Mouse (Mus musculus): ENCODE measurements at regions not wholly inside any gene's neighbourhood (a gene's known extent, or its start where the extent isn't known, plus 50 kb on each side); places are given as distances from the start of the nearest gene placed in this dataset.

DNA sequence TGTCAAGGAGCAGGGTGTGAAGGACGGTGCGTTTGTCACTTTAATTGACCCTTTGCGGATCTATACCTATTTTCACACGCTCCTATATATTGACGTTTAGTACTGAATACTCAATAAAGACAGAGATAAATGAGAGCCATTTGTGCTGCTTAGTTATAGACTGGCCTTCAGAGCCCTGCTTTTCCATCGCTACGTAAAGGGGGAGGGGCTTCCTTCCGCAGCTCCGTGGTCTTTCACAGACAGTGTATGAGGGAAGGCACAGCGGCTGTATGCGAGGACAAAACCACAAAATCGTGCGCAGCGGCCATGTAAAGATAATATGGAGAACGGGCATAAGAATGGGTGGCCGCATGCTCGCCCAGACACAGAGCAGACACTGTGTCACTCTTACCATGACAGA is 58.4 kb upstream of the Pced1b start:
- DNase-seq (ENCODE audit: low read depth) = no peak

DNA sequence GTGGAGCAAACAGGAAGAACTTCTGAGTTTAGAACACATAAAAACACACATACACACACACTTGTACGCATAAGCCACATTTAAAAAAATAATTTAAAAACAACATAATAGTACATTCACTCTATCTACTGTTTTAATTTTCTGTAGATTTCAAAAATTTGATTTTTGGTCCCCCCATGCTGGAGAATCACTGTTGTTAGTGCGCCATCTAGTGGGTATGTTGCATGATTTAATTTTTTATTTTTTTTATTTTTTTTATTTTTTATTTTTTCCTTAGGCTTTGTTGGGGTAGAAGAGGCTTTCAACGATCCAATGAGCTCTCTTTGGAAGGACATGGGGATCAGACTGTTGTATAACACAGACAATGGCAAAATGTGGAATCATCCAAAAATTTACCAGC is 59.1 kb upstream of the Pced1b start:
- no peak for DNase-seq (ENCODE audit: low read depth)

DNA sequence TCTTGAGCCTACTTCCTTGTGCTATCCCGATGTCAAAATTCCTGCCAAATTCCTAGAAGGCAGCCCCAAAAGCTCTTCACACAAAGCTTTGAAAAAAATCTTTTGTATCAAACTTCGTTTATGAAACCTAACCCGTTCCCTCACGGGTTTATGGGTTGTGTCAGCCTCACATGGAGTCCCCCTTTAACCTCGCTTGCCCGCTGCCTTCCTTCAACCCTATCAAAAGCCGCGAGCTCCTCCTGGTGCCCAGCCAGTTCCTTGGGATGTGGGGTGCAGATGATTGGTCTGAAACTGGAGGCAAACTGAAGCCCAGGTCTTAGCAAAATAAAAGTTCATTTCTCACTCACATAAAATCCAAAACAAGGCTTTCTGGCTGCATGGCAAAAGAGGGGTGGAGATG is 60.9 kb upstream of the Pced1b start:
- no peak for DNase-seq (ENCODE audit: low read depth)

DNA sequence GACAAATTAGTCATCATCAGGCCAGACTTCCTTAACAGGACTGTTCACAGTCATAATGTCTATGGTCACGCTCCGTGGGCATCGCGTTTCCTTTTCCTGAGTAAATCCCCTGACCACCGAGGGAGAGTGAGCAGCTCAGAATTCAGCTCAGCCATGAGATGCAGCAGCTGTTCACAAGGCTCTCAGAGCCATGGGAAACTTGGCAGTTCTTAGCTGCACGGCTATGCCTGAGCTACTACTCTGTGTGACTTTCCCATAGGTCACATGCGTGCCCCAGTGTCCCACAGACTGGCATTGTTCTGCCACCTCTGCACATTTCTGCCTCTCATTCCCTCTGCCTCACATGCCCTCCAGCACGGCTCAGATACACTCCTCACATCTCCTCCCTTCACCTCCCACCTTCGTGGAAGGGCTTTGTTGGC is 64.3 kb upstream of the Pced1b start:
- no peak for DNase-seq (ENCODE audit: low read depth)

DNA sequence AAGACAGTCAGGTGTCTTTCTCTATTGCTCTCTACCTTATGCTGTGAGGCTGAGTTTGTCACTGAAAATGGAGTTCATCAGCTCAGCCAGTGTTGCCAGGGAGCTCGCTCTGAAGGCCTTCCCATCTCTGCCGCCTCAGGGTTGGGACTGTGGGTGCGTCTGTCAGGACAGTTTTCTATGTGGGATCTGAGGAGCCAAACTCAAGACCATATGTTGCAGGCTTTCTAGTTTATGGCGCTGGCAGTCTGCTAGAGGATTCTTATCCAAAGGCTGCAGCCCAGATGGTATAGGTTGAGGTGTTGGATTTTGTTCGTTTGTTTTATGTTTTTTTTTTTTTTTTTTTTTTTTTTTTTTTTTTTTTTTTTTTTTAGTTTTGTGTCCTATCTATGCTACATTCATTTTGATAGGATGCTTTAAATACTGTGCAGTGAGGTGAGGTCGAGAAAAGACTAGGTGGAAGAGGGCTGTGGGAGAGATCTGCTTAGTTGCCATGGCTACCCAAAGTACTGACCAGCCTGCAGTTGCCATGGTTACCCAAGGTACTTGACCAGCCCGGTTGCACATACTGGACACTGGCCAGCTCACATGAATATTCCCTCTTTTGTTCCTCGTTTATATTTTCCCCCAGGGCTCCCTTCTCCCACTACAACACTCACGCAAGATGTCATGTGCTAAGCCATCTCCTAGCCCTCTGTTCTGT is 65.8 kb upstream of the Pced1b start:
- no peak for DNase-seq (ENCODE audit: low read depth)

DNA sequence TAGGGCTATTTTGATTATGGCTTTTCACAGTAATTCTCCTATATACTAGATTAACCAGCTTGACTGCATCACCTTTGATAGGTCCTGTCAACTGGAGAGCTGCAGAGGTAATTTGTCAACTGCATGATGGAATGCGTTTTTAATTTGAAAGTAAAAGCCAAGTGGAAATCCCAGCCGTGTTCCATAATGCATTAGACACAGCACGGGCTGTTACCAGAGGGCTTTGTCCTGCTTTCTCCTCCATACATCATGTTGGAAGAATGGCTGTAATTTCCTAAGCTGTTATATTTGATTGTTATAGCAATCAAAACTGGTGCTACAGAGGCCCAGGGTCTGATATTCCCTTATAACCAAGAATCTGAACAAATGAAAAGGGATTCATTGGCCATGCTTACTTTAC is 68.6 kb upstream of the Pced1b start:
- DNase-seq (ENCODE audit: low read depth) = no peak

DNA sequence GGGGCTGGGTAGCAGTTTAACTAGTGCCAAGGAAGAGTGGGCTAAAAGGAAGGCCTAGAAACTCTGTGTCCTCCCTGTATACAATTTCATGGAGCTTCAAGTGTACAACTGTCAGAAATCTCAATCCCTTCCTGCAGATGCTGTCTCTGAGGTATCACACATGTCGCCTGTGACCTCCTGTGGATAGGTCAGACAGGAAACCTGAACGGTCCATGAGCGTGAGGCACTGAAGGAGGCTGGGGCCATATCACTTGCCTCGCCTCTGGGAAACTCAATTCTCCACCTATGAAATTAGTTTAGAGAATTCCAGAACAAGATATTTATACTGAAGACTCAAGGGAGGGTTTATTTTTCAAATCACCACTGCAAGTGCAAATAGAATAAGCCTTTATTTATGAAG is 69.1 kb upstream of the Pced1b start:
- DNase-seq (ENCODE audit: low read depth) = no peak

DNA sequence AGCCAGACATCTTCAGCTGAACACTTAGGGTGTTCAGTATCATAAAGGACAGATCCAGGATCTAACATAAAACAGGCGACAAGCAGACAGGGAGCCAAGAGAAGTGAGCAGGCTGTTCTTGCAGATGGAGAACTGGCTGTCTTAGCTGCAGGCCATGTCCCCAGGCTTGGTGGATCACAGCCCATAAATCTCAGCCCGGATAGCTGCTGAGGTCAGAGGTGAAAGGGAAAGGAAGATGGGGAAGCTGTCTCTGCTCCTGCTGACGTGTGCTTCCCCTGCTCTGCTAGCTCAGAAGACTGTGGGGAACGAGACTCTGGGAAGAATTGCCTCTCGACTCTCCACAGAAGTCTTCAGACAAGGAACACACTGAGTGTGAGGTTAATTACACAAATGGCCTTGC is 71.9 kb upstream of the Pced1b start:
- DNase-seq (ENCODE audit: low read depth) = no peak

DNA sequence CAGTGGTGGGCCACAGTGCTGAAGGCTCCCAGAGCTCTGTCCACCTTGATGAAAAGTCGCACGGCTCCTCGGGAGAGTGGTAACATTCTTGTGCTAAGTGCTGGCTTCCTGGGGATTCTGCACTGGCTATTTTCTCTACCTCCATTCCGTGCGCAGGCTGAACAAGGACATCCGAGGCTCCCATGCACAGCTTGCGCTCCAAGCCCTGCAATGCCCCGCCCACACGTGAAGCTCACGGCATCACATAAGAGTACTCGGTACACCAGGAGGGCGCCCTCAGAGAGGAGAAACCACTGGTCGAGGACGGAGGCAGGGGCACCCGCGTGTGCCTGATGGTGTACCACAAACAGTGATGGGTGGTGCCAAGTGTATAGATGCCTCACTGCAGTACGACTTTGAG is 73.7 kb upstream of the Pced1b start:
- DNase-seq (ENCODE audit: low read depth) = no peak

DNA sequence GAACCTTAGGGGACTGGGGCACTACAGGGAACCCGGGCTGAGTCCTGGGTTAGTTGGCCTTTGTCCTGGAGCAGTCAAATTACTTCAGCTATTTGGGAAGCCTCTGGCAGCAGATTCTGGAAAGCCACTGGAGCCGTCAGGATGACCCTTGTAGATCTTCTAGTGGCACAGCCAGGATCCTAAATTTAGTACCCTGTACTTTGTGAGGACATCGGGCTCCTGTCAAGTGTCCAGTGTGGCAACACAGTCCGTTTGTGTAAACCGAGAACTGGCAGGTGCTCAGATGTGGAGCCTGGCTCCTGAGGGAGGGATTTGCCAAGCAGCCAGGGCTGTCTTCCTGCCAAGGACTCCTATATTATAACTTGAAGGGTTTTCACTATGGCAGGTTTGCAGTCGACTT is 76.8 kb upstream of the Pced1b start:
- DNase-seq (ENCODE audit: low read depth) = peak; percentile 47

DNA sequence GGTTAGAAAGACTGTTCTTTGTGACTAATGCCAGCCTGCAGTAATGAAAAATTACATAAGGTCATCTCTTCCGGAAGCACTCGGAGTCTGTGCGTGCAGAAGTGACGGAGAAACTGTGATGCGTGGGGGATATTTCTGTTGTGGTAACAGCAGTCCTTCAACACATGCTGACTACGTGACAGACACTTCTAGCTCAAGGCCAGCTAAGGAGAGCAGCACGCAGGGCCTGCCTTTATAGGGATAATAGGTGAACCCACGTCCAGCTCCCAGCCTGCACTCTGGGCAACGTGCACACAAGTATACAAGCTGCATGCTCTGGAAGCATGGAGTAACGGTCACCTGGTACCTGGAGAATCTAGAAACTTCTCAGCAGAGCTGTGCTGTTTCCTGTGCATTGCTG is 77.5 kb upstream of the Pced1b start:
- no peak for DNase-seq (ENCODE audit: low read depth)

DNA sequence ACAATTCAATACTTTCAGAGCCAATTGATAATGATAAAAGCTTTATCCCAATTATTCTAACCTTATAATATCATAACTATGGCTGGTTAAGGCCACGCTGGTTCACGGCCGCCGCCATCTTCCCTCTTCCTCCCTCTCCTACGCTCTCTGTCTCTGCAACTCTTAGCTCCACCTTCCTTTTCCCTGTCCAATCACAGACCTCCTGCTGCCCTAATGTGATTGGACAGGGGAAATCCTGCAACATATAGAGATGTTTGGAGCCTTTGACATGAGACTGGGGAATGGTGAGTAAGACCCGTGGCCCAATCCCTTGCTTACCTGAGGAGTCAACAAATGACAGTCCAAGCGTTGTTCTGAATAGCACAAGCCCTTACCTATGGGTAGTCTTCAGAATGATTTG is 79.8 kb upstream of the Pced1b start:
- DNase-seq (ENCODE audit: low read depth) = no peak

DNA sequence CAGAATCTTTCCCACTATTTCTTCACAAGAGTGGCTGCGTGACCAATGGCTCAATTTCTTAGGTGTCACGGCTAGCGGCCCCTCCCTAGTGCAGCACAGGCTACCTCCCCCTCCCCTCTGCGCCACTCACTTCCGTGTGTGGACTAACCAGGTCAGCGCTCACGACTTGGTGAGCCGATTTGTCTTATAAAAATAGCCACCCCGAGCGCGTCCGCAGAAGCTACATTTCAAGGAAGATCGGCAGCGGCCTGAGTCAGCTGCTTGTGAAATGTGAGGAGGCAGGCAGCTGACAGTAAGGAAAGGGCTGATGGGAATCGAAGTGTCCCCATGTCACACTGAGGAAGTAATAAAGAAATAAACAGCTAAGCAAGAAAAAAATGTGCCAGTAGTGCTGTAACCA is 82.3 kb upstream of the Pced1b start:
- DNase-seq (ENCODE audit: low read depth) = no peak

DNA sequence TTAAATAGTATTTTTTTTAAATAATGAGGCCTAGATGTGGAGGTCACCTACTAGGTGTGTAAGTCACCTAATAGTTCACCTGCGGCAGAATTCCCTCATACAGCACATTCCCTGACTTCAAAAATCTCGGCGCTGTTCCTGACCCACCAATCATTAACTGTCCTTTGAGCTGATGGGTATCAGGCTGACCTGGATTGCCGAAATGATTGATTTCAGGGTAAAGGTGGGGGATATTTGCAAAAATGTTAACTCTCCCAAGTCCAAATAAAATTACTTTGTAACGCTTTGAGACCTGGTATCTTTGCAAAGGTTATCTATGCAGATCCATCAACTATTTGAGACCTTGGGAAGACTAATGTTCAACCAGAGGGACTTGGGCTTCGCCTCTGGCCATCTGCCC is 82.9 kb upstream of the Pced1b start:
- DNase-seq (ENCODE audit: low read depth) = no peak

DNA sequence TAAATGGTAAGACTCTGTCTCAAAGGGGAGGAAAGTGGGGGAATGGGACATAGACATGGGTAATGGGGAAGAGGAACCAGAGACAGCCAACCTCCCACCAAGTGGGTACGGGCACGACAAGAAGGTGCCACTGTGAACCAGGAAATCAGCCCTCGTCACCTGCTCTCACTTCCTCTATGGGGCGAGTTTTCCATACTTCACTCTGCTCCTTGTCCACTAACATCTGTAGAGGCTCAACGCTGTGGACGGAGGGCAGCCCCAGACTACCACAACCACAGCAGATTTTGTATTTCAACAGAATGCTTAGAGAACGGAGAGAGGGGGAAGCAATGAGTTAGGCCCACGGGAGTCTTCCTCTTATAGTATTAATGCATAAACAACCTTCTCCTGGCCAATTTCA is 83.8 kb upstream of the Pced1b start:
- DNase-seq (ENCODE audit: low read depth) = no peak

DNA sequence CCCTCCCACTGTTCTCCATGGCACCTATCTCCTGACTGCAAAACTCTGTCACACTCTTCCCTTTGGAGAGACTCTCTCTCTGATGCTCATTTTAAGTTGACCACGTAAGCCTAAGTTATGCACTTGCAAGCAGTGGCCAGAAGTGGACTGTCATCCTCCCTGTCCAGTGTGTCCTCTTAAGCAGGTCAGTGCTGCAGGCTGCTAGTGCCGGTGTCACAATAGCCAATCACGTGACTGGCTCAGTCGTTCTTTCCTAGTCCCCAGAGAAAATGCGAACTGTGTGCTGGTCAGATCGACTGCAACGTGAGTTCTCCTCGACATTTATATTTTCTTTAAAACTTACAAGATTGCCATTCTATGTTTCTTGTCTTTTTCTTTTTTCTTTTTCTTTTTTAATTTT is 84.6 kb upstream of the Pced1b start:
- DNase-seq (ENCODE audit: low read depth) = no peak

DNA sequence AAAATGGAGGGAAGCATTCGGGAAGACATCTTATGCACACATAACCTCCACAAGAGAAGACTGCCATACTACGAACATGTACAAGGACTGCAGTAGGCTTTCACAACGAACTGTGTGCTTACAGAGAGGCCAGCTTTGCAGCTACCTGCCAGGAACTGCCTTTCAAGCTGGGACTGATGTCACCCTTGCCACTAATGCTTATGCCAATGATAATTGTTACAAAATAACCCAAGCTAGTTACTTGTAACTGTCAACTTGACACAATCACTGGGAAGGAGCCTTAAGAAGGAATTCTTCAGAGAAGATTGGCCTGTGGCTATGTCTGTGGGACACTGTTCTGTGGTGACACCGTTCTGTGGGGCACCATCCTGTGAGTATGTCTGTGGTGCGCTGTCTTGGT is 85.4 kb upstream of the Pced1b start:
- peak; percentile 52 for DNase-seq (ENCODE audit: low read depth)

DNA sequence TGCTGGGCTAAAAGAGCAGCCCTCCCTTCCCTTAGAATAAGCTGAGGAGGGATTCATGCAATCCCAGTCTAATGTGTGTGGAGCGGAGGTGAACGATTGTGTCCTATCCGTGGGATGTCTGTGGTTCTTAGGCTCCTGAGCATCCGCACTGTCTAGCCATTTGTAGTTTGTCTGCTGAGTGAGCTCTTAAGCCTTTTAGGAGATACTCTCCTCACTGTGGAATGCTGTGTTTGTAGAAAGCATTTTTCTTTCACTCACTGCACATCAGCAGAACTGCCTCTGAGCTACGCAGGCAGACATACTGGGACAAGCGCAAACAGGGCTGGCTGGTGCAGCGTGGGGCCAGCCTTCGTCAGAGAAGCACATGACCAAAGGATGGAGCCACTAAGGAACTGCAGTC is 94.6 kb upstream of the Pced1b start:
- DNase-seq (ENCODE audit: low read depth) = no peak

DNA sequence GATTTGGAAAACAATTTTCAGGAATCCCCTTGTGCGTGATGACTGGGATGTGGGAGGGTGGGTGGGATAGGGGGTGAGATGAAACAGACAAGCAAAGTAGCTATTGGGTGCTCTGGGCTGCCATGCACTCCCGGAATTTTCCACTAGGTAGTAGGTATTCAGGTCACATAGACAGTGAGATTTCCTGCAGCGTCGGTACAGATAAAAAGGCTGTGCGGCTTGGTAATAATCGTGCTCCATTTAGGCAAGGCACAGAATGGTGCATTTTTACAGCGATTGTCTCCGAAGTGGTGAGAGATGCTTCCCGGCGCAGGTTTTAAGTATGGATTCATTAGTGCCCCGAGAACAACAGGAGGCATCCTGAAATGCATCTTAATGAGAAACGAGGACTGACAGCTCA is 95.1 kb upstream of the Pced1b start:
- DNase-seq (ENCODE audit: low read depth) = no peak

DNA sequence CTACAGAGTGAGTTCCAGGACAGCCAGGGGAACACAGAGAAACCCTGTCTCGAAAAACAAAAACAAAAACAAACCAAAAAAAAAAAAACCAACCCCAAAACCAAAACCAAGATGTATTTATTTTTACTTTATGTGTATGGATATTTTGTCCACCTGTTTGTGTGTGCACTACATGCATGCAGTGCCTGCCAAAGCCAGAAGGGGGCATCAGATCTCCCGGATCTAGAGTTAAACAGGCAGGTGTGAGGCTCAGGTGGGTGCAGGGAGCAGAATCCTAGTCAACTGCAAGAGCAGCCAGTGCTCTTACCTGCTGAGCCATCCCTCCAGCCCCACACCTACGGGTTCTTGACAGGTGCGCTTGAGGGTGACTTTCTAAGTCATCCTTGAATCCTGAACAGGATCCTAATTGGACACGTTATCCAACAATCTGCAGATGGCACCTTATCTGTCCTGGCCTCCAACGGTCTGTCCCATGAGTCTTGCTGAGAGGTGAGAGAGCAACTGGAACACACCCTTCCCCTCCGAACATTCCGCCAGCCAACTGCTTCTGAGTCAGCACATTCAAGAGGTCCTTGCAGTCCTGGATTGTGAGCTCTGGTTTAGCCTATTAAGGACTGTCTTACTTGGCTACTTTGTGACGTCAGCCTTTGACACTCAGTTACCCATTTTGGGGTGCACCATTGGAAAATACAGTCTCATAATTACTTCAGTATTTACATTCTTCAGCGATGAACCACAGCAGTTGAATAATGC is 95.4 kb upstream of the Slc38a4 start:
- DNase-seq (ENCODE audit: low read depth) = no peak

DNA sequence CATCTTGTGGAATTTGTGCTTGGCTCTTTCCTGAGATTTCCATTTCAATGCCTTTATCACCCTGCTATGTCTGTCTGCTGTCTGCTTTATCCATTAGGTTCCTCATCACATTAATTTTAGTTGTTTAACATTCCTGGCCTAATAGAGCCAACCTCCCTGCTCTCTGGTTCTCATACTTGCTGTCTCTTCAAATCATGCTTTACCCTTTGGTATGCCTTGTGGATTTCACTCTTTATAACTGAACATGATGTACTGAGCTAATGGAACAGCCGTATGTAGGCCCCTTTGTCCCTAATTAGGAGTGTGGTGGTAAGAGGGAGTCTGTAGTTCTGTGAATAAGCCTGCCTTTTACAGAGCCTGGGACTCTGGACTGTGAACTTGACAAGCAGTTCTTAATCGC is 86.2 kb upstream of the Slc38a4 start:
- no peak for DNase-seq (ENCODE audit: low read depth)

DNA sequence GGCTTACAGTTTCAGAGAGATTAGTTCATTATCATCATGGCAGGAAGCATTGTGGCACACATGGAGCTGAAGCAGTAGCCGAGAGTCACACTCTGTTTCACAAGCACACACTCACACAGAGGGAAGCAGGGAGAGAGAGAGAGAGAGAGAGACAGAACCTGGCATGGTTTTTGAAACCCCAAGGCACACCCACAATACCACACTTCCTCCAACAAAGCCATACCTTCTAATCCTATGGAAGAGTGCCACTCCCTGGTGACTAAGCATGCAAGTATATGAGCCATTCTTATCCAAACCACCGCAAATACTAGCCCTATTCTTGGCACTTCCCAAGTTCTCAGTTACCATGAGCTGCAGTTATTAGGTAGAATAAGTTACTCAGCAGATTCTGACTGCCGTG is 82.5 kb upstream of the Slc38a4 start:
- DNase-seq (ENCODE audit: low read depth) = no peak

DNA sequence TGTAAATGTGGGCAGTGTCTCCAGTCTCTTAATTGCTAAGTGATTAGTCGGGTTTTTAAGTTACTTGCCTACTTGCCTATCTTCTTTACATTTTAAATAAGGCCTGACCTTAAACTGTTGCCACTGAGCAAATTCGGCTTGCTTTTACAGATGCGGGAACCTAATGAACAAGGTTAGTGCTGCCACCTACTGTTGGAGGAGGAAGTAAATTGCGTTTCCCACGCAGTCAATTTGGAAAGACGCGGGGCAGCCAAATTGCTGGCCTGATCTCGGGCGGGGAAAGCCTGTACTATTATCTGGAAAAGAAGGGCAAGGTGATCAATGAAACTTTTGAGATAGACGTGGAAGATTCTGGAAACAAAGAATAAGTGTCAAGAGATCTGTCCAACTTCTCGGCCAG is 79.5 kb upstream of the Slc38a4 start:
- no peak for DNase-seq (ENCODE audit: low read depth)

DNA sequence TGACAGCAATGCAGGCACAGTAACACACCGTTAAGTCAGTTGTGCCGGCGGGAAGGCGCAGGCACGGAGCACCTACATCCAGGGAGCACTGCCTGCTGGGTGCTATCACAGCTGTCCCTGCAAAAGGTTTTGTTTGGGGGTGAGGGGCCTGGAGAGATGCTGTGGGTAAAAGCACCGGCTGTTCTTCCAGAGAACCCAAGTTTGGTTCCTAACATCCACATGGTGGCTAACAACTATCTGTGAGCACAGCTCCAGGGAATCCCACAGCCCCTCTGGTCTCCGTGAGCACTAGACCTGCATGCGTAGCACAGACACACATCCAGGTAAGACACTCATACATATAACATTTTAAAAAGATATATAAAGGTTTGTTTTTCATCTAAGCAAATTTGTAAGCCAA is 72.0 kb upstream of the Slc38a4 start:
- DNase-seq (ENCODE audit: low read depth) = no peak

All from gonadal fat pad, adult 2 months (tissue).